11 mouse cellular contexts compared by ENCODE assay signal in the genomic region with DNA sequence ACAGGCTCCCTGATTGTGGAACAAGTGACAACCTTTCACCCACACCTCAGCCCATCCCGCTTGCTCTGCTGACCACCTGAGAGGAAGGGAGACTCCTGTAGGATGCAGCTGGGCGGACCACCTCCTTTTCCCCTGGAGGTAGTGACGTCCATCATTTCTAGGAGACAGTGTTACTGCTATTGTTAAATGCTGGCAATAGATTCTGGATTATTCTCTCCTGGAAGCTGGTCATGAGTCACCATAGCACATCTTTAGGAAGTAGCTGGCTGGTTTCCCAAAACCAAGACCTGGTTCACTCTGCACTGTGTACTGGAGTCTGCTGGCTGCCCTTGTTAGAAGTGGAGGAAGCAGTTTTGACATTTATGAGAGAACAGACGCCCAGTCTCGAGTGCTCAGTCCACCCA.
DNase-seq lines count a peak whose midpoint lies in the region; ATAC-seq and TF ChIP-seq lines count a peak whose summit lies in the region.
"Had no signal": no experiment of that assay in that cellular context is flagged by ENCODE, and none has a peak within 500 bp of the region (broad histone marks: within the 10 kb centered on the region; RNA-seq: fewer than 3 reads in every experiment).

No protein-coding gene starts in this region.

- DNase-seq in heart, adult 2 months: peak; percentile 40 to 68
- peak; percentile 34 to 65 for DNase-seq in kidney, adult 8-10 months
- DNase-seq in embryo, embryonic 9.5 days (ENCODE audit: extremely low spot score): no peak
- DNase-seq in layer of hippocampus, postnatal 25 days (ENCODE audit: extremely low spot score in 1 of 2, low spot score in 1 of 2): no peak
- no peak for DNase-seq in retina, postnatal 1 day
- DNase-seq: cerebellum, adult 9-11 months; gastrocnemius, postnatal 10 days; right cerebral cortex, postnatal 14 days had no signal

- WGBS in intestine, postnatal 0 days: 68% methylated on average over 5 of the region's 5 CpGs
- WGBS in intestine, embryonic 15.5 days: 48% methylated on average over 5 of the region's 5 CpGs
- WGBS in heart, adult 2 months: 20% methylated on average over 5 of the region's 5 CpGs
- 50% methylated on average over 5 of the region's 5 CpGs for WGBS in liver, embryonic 15.5 days (ENCODE audit: insufficient replicate concordance)

- no peak overlapping the region for H3K4me3 ChIP-seq in intestine, postnatal 0 days (ENCODE audit: low read depth, low read length)
- no peak overlapping the region for H3K4me3 ChIP-seq in intestine, embryonic 15.5 days (replicated peaks)
- no peak overlapping the region for H3K4me3 ChIP-seq in heart, adult 2 months
- no peak overlapping the region for H3K4me3 ChIP-seq in liver, embryonic 15.5 days (replicated peaks)

- TF ChIP-seq CTCF in intestine, postnatal 0 days (IDR thresholded peaks at IDR 0.05; ENCODE audit: low read depth): no peak
- no peak for TF ChIP-seq CTCF in heart, adult 2 months (IDR thresholded peaks at IDR 0.05)

- no peaks in the 10 kb centered on the region for H3K9me3 ChIP-seq in intestine, postnatal 0 days (ENCODE audit: control insufficient read depth)
- H3K9me3 ChIP-seq in intestine, embryonic 15.5 days: no peaks in the 10 kb centered on the region
- H3K9me3 ChIP-seq in liver, embryonic 15.5 days (replicated peaks): no peaks in the 10 kb centered on the region

- intact Hi-C loops in heart, adult 2 months (cut with DNase I): loop anchor here (1.0 to 5.0 kb wide), 3 partner anchors 58 to 182 kb away; no protein-coding TSS in a partner anchor

- no peaks in the 10 kb centered on the region for H3K36me3 ChIP-seq in intestine, postnatal 0 days (ENCODE audit: control insufficient read depth, insufficient read depth)
- no peaks in the 10 kb centered on the region for H3K36me3 ChIP-seq in intestine, embryonic 15.5 days
- peaks cover 13% of the 10 kb centered on the region; the same call in 1 of the 2 replicates for H3K36me3 ChIP-seq in heart, adult 2 months (ENCODE audit: control insufficient read depth, insufficient read depth, low read length)
- no peaks in the 10 kb centered on the region for H3K36me3 ChIP-seq in liver, embryonic 15.5 days (replicated peaks)

- no peak overlapping the region for H3K4me2 ChIP-seq in intestine, postnatal 0 days (replicated peaks; ENCODE audit: low read depth)
- H3K4me2 ChIP-seq in intestine, embryonic 15.5 days (replicated peaks): no peak overlapping the region
- no peak overlapping the region for H3K4me2 ChIP-seq in liver, embryonic 15.5 days

- peaks cover 10% of the 10 kb centered on the region for H3K4me1 ChIP-seq in intestine, postnatal 0 days (replicated peaks; ENCODE audit: control insufficient read depth, insufficient read depth, low read length)
- H3K4me1 ChIP-seq in intestine, embryonic 15.5 days (replicated peaks): peaks cover 27% of the 10 kb centered on the region
- H3K4me1 ChIP-seq in heart, adult 2 months (ENCODE audit: control insufficient read depth, insufficient read depth, low read length): peaks cover 55% of the 10 kb centered on the region
- peaks cover 55% of the 10 kb centered on the region for H3K4me1 ChIP-seq in liver, embryonic 15.5 days (replicated peaks)

- no peak; the same call in 1 of the 2 replicates for TF ChIP-seq POLR2A in heart, adult 2 months (IDR thresholded peaks at IDR 0.05; ENCODE audit: insufficient read depth, low read depth, low read length)

- H3K9ac ChIP-seq in intestine, postnatal 0 days (ENCODE audit: low read depth, low read length): no peak overlapping the region
- H3K9ac ChIP-seq in intestine, embryonic 15.5 days: no peak overlapping the region
- H3K9ac ChIP-seq in heart, adult 2 months (ENCODE audit: low read depth, low read length): no peak overlapping the region
- H3K9ac ChIP-seq in liver, embryonic 15.5 days: no peak overlapping the region

- 0 out of 2 replicates have a peak, but pooled peaks have one; percentile 29 for ATAC-seq in intestine, postnatal 0 days
- ATAC-seq in intestine, embryonic 15.5 days: no peak
- ATAC-seq in liver, embryonic 15.5 days (ENCODE audit: insufficient read depth): 0 out of 2 replicates have a peak, but pooled peaks have one; percentile 19

- no peaks in the 10 kb centered on the region for H3K27me3 ChIP-seq in intestine, postnatal 0 days (replicated peaks; ENCODE audit: control insufficient read depth, insufficient read depth, low read length)
- H3K27me3 ChIP-seq in intestine, embryonic 15.5 days (replicated peaks): no peaks in the 10 kb centered on the region
- no peaks in the 10 kb centered on the region for H3K27me3 ChIP-seq in heart, adult 2 months (ENCODE audit: control insufficient read depth, insufficient read depth, low read length)
- no peaks in the 10 kb centered on the region for H3K27me3 ChIP-seq in liver, embryonic 15.5 days

- H3K27ac ChIP-seq in intestine, postnatal 0 days (ENCODE audit: low read depth, low read length): no peak overlapping the region
- no peak overlapping the region for H3K27ac ChIP-seq in intestine, embryonic 15.5 days
- peak overlapping the region; percentile 72 for H3K27ac ChIP-seq in heart, adult 2 months
- no peak overlapping the region for H3K27ac ChIP-seq in liver, embryonic 15.5 days (replicated peaks)

- no peaks in the 10 kb centered on the region for H3K79me2 ChIP-seq in heart, adult 2 months (replicated peaks; ENCODE audit: control insufficient read depth, insufficient read depth, low read length)

- TF ChIP-seq EP300 in heart, adult 2 months (IDR thresholded peaks at IDR 0.05; ENCODE audit: insufficient read depth, low read depth, low read length): peak; percentile 98

Comparison
In these comparisons a context has a peak if more than half of its experiments do, and no peak if none do; other contexts are left out.
1. DNase-seq: peak in heart, adult 2 months (2 of 2) and kidney, adult 8-10 months (2 of 2); none in embryo, embryonic 9.5 days (single experiment), layer of hippocampus, postnatal 25 days (0 of 2) and retina, postnatal 1 day (single experiment).